Mouse (Mus musculus) brain, embryonic 18.5 days (tissue): ENCODE results near the gene Mfsd10.

ENCODE experiments used
- DNase-seq: peaks from one replicate; pipeline ENCODE4 v3.0.0-alpha.2; 2012; ENCODE audit warnings: low read depth, low spot score

The Mfsd10 gene

DNA sequence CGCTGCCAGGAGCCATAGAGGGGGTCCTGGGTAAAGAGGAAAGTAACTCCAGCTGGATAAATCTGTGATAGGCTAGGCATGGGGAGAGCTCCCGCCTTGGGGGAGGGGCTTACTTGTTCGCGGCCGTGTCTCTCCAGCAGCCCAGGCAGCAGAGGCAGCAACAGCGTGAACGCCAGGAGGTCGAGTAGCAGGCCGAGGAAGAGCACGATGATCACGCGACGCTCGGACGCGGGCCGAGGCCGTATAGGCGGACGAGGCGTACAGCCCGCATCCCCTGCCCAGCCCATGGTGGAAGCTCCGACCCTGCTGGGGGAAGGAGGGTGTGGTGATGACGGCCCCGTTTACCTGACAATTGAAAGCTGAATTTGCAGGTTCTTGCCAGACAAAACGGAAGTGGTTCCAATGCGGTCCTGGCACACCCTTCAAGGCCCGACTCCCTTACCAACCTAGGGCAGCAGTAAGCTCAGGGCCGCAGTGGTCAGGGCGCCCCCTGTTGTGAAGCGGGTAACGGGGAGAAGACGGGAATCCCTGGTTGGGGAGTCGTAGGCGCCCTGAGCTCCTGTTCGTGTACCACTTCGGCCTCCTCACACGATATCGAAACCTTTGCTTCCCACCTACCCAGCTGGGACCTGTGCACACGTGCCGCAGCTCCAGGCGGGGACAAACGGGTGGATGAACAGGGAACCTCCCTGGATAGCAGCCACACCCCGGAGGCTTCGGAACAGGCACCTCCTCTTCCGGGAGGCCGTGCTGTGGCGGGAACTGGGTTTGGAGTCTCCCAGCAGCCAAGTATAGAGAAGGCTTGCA, at the start of gene Mfsd10:
Gene Mfsd10 (minus strand): TSS at position 732 of the 807 bp plus-strand sequence.
- peak; percentile 76 for DNase-seq

DNA sequence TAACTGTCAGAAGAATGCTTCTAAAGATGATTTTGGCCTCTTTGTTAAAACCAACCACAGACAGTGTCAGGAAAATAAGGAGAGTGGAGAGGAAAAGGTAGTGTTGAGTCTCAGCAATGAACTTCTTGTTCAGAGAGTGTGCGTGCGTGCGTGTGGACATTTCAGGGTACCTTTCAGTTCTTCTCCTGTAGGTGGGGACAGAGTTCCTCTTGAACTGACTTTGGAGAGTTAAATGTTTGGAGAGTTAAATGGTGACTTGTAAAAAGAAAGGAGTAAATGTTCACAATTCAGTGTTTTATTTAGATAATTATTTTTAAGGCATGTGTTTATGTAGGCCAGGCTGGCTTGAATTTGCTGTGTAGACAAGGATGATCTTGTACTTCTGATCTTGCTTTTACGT, 33.3 kb upstream of the Mfsd10 start:
- DNase-seq: no peak

DNA sequence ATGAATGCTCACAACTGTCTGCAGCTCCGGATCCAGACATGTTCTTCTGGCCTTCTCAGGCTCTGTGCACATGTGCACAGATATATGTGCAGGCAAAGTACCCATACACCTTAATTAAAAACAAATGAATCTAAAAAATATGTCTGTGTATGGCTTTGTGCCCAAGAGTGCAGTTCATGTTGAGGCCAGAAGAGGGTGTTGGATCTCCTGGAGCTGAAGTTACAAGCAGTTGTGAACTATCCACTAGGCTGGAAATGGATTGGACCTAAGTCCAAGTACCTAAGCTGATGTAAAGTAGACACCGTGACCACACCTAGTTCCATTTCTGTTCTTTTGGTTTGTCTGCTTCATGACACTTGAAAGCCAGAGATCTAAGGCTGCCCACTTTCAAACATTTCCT, 32.5 kb upstream of the Mfsd10 start:
- DNase-seq: no peak

DNA sequence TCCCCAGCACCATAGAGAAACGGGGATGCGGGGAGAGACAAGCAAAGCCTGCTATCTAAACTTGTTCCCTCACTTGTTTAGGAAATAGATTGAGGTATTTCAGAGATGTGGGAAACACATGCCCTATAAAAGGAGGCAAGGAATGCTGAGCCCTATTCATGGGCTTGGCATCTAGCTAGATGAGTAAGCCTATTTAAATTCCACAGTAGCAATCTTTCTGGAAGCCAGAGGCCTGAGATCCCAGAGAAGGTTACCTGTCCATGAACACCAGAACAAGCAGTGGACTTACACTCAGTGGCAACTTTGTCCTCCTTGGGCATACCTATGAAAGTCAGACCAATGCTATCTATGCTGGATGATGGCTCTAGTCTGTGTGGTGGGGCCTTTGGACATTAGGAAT, 26.2 kb upstream of the Mfsd10 start:
- no peak for DNase-seq

DNA sequence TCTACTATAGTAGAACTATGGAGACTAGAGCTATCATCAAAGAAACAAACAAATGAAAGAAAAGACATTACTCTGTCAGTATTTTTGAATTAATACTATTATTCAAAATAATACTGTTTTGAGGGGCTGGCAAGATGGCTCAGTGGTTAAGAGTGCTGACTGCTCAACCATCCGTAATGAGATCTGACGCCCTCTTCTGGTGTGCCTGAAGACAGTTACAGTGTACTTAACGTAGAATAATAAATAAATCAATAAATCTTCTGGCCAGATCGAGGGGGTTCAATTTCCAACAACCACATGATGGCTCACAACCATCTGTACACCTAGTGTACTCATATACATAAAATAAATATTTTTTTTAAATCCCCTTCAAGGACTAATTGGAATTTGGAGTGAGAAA, 24.9 kb upstream of the Mfsd10 start:
- no peak for DNase-seq

DNA sequence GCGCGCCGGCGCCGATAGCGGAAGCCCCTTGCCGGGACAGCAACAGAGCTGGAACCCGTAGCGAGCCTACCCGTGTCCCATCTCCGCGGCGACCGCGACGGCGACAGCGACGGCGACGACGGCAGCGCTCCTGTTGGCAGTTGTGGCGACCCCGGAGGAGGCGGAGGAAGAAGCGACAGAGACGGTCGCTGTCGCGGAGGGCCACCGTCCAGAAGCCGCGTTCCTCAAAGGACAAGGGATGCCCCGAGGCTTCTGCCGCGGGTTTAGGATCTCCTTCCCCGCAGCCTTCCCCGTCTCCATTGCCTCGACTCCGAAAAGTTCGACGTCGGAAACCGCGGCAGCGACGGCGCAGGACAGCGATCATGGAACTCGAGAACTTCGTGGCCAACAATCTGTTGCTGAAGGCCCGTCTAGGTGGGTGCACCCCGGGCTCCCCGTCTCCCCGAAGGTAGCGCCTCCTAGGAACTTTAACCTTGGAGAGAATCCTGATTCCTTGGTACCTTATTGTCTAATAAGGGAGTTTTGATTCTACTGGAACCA, 23.6 kb upstream of the Mfsd10 start:
- no peak for DNase-seq

DNA sequence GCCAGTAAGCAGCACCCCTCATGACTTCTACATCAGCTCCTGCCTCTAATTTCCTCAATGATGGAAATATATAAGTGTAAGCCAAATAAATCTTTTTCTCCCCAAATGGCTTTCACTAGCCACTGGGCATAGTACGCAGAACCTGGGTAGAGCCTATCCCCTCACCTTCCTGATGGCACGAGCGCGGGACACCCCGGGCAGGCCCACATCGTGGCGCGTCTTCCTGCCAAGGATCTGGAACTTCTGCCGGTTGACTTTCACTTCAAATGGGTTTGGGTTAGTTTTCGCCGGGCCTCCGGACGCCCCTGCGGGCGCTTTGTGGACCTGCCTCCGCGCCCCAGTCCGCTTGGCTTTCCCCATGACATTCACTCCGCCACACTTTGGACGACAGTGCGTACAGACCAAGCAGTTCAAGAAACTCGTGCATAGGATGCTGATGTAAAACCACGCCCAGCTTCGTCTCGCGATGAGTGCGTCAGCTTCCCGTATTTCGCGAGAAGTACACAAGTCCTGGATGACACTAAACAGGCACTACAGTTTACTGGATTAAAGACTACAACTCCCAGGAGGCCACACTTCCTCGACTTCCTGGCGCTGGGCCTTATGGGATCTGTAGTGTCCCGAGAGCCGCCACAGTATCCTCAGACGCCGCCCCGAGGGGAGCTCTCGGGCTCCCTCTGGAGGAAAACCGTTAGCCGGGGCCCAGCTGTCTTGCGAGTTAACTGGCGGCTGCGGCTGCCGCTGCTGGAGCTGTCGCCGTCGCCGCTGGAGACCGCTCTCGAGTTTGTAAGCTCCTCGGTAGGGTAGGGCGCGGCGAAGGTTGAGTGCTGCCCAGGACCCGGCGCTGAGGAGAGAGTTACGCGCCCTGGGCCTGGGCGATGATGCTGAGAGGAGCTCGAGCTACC, 22.9 kb upstream of the Mfsd10 start, which contains the start of the genes Nop14 and Grk4:
Gene Nop14 (minus strand): TSS at position 463 of the 905 bp plus-strand sequence.
Gene Grk4 (plus strand): TSS at position 694 of the 905 bp plus-strand sequence.
- DNase-seq: peak; percentile 100

DNA sequence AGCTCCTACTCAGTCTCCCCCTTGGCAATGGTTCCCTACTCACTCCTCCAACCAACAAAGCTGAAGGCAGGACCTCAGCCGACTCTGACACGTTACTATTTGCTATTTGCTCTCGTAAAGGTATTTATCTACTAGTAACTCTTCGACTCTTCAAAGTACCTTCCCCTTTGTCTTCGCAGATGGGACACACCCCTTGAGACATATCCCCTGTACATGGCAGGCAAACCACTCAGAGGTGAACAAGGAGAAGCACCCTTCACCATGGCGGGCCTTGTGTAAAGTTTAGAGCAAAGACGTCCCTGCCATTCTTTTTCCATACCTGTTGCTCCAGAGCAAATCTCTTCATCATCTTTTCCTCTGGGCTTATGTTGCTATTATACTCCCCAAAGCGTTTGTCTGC, 20.5 kb upstream of the Mfsd10 start:
- no peak for DNase-seq

DNA sequence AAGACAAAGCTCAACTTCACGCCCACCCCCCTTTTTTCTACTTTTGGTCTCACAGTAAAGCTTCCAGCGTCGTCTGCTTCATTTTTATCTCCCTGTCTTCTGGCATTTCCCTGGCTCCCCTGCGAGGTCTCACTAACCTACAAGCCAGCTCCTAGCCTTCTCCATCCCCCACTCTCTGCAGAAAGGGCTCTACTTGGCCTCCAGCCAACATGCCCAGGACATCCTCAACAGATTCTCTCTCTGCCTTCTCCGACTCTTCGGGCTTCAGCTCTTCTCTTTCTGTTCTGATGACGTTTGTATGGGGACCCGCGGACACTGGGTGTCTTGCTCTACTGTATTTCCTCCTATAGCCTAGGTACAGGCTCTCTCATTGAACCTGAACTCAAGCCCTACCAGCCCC, 17.9 kb upstream of the Mfsd10 start:
- no peak for DNase-seq

DNA sequence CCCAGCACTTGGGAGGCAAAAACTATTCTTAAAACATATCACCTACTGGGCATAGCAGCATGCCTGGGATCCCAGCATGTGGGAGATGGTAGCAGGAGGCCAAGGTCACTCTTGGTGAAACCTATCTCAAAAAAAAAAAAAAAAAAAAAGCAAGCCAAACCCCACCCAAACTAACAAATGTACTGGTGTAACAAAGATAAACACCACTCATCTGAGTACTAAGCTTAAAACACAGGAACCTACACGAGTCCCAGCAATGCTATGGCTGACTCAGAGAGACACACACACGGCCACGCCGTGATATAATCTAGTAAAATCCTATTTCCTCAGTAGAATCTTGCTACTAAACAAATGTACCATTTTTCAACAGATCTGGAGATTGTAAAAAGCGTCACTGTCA, 15.9 kb upstream of the Mfsd10 start:
- DNase-seq: no peak

DNA sequence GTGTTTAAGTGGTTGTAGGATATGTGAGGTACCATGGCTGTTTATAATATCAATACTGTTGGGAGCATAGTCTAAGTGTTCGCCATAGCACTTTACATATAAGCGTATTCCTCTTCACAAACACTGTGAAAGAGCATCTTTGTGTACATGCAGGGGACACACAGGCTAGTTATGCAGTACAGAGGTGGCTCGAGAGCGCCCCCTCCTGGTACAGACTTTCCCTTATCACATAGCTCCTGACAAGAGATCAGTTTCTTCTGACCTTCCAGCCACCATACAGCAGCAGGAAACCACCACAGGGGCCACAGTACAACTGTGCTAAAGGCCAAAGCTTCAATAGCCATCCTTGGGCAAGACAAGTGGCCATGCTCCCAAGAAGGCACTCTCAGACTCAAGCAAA, 10.6 kb upstream of the Mfsd10 start:
- no peak for DNase-seq

DNA sequence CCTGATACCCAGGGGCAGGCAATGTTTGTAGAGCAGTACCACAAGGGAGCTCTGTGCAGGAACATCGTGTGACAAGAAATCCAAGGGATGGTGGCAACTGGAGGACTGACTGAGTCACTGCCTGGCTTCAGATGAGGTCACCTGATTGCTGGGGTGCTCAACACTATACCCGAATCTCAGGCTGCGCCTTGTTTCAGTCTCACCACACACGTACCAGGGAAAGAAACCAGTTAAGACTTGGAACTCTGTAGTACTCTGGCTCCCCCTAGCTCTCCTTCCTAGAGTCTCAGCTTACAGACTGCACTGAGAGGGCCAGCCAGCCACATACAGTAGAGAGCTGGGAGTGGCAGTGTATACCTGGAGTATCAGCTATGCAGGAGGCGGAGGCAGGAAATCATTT, 5.9 kb upstream of the Mfsd10 start:
- peak; percentile 14 for DNase-seq

DNA sequence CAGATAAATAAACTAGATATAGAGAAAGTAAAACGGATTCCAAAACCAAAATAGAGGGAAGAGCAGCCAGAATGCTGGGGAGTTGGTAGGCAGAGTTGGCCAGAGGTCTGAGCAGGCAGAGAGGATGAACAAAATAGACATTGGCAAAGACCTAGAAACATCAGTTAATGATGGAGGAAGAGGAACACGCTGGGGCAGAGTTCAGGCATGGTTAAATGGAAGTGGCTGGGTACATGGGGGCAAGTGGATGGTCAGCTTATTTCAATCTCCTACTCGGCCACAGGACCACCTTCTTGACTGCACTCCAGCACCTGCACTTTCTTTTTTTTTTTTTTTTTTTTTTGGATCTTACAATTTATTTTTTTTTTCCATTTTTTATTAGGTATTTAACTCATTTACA, 5.0 kb upstream of the Mfsd10 start:
- DNase-seq: no peak

DNA sequence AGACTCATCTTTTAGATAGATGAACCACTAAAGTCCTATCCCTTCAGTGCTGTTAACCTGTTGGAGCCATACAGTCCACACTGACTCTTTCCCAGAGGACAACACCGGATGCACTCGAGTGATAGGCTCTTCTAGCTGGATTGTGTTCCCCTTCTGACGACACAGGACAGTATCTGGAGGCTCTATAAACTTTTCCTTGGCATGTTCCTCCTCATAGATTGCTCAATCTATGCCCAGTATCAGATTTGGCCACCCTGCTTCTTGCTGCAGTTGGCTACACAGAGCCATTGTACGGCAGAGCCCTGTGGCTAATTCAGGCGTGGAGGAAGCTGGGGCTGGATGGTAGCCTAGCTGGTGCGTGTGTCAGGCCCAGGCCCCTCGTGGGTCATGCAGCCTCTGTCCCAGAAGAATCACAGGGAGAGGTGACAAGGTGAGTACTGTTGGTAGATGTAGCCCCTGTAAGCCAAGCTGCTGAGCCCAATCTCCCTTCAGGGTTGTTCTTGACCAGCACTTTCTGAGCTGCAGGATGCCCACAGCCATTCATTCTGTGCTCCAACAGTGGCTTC, 662 bp upstream of the Mfsd10 start:
- no peak for DNase-seq

DNA sequence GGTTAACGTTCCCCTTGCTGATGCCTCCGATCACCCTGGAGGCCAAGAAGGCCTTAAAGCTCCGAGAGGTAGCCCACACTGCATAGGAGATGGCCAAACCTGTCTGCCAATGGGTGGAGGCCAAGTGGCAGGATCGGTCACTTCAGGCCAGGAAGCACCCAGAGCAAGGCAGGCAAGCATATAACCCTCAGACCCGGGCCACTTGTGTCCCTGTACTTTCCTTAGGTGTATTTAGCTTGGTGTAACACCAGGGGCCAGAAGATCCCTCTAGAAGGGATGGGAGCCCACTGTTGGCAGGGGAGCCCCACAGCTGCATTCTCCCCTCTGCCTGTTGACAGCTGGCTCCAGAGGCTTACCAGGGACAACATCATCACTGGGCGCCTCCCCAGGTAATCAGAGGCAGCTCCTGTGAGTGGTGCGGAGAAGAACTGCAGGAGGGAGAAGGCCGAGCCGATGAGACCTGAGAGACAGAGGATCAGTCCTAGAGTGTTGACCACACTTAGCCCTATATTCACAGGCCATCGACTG, 1.3 kb downstream of the Mfsd10 start:
- no peak for DNase-seq

DNA sequence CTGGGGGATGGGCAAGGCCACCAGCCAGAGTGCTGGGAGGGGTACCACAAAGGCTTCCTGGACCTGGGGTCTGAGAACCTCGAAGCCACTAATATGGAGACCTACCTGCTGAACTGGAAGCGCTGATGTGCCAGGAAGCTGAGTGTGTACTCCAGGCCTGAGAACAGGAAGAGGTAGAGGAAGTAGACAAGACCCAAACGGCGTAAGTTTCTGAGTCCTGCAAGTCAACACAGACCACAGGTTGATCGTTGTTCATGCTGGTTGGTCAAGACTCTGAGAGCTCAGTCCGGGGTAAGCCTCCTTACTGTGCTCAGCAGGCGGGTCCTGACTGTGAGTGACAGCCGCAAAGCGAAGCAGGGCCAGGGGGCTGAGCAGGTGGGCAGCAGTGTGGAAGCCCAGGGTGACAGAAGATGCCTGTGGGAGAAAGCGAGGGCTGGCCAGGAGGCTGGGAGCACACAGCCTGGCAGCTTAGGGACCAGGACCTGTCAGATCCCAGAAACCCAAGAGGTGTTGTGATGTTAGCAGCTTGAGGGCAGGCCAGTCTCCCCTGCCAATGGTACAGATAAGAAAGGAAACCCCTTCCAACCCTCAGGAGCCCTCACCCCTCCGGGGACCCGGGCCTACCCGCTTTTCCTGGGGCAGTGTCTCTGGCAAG, 2.1 kb downstream of the Mfsd10 start:
- no peak for DNase-seq

DNA sequence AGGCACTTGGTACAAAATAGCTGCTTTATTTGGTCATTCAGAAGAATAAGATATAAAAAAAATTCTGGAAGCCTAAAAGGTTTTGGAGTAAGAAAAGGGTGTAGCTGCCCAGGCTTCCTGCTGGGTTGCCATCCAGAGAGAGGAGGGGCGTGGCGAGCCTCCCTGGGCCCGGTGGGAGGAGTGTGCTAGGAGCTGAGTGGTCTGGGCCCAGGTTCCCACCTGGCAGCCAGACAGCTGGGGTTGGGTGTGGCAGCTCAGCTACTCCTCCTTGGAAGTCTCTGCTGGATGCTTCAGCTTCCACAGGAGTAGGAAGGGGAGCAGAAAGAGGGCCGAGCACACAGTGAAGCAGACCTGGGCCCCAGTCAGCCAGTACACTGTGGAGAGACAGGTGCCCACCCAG, 3.4 kb downstream of the Mfsd10 start:
- no peak for DNase-seq

DNA sequence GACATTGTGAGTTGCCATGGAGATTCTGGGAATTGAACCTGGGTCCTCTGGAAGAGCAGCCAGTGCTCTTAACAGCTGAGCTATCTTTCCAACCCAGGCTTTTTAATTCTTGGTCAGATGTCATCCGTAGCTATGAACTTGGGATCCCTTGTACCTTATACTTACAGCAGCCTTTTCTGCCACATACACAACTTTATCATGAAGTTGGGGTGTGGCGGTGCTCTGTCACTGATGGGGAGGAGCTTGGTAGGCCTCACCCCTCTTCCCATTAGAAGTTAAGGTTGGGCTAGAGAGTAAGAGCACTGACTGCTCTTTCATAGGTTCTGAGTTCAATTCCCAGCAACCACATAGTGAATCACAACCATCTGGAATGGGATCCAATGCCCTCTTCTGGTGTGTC, 4.0 kb downstream of the Mfsd10 start:
- DNase-seq: no peak

DNA sequence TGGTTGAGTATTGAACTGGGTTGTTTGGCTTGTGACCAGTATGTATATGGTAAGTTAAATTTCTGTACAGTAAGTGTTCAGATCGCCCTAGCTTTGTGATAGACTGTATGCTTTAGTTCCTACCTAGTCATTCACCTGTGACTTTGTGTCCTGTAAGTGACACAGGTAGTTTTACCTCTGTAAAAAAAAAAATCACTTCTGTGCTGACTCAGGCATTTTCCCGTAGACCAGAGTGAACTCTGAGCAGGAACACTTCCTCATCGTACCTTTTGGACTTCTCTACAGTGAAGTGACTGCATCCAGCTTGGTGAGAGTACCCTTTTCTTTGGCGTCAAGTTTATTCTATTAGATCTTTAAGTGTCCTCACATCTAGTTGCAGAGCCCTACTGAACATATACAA, 27.0 kb downstream of the Mfsd10 start:
- no peak for DNase-seq

DNA sequence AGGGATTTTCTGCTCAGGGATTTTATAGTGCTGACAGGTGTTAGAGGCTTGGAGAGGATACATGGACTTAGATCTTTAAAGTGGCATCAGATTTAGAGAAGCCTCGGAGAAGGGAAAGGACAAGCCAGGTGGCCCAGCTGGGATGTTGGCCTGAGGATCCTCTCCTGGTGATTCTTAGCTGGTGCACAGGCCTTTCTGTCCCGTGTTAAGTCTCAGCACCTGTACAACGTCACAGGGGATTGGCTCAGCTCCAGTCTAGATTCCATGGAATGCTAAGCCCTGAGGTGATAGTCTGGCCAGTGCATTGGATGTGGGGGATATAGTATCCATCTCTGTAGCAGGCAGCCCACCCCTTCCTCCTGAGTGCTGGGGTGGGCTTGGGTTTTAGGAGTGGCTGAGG, 28.8 kb downstream of the Mfsd10 start:
- DNase-seq: no peak
